13 mouse cellular contexts compared by ENCODE assay signal in the genomic region with DNA sequence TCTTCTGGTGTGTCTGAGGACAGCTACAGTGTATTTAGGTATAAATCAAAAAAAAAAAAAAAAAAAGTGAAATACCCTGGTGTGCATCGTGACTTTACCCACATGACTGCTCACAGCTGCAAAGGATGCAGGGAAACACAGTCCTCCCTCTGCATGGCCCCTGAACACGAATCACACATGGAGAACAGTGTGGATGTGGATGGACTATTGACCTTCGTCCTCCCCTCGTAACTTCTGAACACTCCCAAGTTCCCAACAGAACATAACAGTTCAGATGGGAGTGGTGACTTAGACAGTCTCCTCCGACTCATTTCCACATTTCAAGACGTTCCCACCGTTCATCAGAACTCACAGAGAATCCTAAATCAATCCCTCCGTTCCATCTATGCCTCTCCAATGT. TPM values are rescaled to one million over a fixed set of nuclear protein-coding genes. Genes with fewer than 3 reads are reported as not detected.
DNase-seq lines count a peak whose midpoint lies in the region; ATAC-seq and TF ChIP-seq lines count a peak whose summit lies in the region.
"Had no signal": no experiment of that assay in that cellular context is flagged by ENCODE, and none has a peak within 500 bp of the region (broad histone marks: within the 10 kb centered on the region; RNA-seq: fewer than 3 reads in every experiment).

No protein-coding gene starts in this region.

- no peaks in the 10 kb centered on the region for H3K9me3 ChIP-seq in heart, embryonic 12.5 days (replicated peaks)
- no peaks in the 10 kb centered on the region for H3K9me3 ChIP-seq in lung, embryonic 15.5 days
- H3K9me3 ChIP-seq in intestine, postnatal 0 days (ENCODE audit: control insufficient read depth), result no peaks in the 10 kb centered on the region
- H3K9me3 ChIP-seq in stomach, embryonic 15.5 days, result no peaks in the 10 kb centered on the region
- H3K9me3 ChIP-seq: limb, embryonic 12.5 days had no signal

- TF ChIP-seq CTCF in intestine, postnatal 0 days (IDR thresholded peaks at IDR 0.05; ENCODE audit: low read depth), result no peak

- no peak overlapping the region for H3K4me3 ChIP-seq in heart, embryonic 12.5 days
- peak overlapping the region; percentile 25; the same call in 1 of the 2 replicates for H3K4me3 ChIP-seq in lung, embryonic 15.5 days
- no peak overlapping the region for H3K4me3 ChIP-seq in intestine, postnatal 0 days (ENCODE audit: low read depth, low read length)
- H3K4me3 ChIP-seq in stomach, embryonic 15.5 days (replicated peaks), result no peak overlapping the region
- H3K4me3 ChIP-seq: limb, embryonic 12.5 days had no signal

- H3K9ac ChIP-seq in heart, embryonic 12.5 days, result no peak overlapping the region
- no peak overlapping the region for H3K9ac ChIP-seq in lung, embryonic 15.5 days
- no peak overlapping the region for H3K9ac ChIP-seq in intestine, postnatal 0 days (ENCODE audit: low read depth, low read length)
- no peak overlapping the region for H3K9ac ChIP-seq in stomach, embryonic 15.5 days
- H3K9ac ChIP-seq: limb, embryonic 12.5 days had no signal

- DNase-seq in heart, postnatal 36 days, result no peak
- no peak for DNase-seq in lung, adult 18-20 months
- no peak for DNase-seq in right cerebral cortex, postnatal 25 days
- DNase-seq: kidney, postnatal 25 days had no signal

- no peaks in the 10 kb centered on the region for H3K27me3 ChIP-seq in heart, embryonic 12.5 days (replicated peaks)
- no peaks in the 10 kb centered on the region for H3K27me3 ChIP-seq in lung, embryonic 15.5 days
- no peaks in the 10 kb centered on the region for H3K27me3 ChIP-seq in intestine, postnatal 0 days (replicated peaks; ENCODE audit: control insufficient read depth, insufficient read depth, low read length)
- no peaks in the 10 kb centered on the region for H3K27me3 ChIP-seq in stomach, embryonic 15.5 days (replicated peaks)
- H3K27me3 ChIP-seq: limb, embryonic 12.5 days had no signal

- no peak for ATAC-seq in heart, embryonic 12.5 days (ENCODE audit: insufficient number of reproducible peaks, low FRiP score)
- ATAC-seq in lung, embryonic 15.5 days (ENCODE audit: borderline replicate concordance, extremely low read depth, low FRiP score, low TSS enrichment), result no peak
- ATAC-seq in intestine, postnatal 0 days, result peak; percentile 95
- ATAC-seq in stomach, embryonic 15.5 days (ENCODE audit: insufficient read depth, low FRiP score, low read depth), result no peak
- ATAC-seq in monocyte, adult 5-6 weeks (replicated peaks; ENCODE audit: insufficient number of reproducible peaks, low FRiP score, low TSS enrichment, poor library complexity, severe bottlenecking), result no peak
- ATAC-seq: Patski had no signal

- H3K27ac ChIP-seq in heart, embryonic 12.5 days (ENCODE audit: poor library complexity, severe bottlenecking), result no peak overlapping the region
- no peak overlapping the region for H3K27ac ChIP-seq in lung, embryonic 15.5 days
- no peak overlapping the region for H3K27ac ChIP-seq in intestine, postnatal 0 days (ENCODE audit: low read depth, low read length)
- H3K27ac ChIP-seq in stomach, embryonic 15.5 days, result no peak overlapping the region
- H3K27ac ChIP-seq: limb, embryonic 12.5 days had no signal

- H3K4me2 ChIP-seq in heart, embryonic 12.5 days, result peak overlapping the region; percentile 55; the same call in 1 of the 2 replicates
- H3K4me2 ChIP-seq in lung, embryonic 15.5 days, result peak overlapping the region; percentile 45
- H3K4me2 ChIP-seq in intestine, postnatal 0 days (replicated peaks; ENCODE audit: low read depth), result peak overlapping the region; percentile 54
- peak overlapping the region; percentile 51; the same call in 1 of the 2 replicates for H3K4me2 ChIP-seq in stomach, embryonic 15.5 days

- H3K4me1 ChIP-seq in heart, embryonic 12.5 days (replicated peaks), result peaks cover 10% of the 10 kb centered on the region; the same call in 1 of the 2 replicates
- H3K4me1 ChIP-seq in lung, embryonic 15.5 days, result peaks cover 4% of the 10 kb centered on the region
- peaks cover 4% of the 10 kb centered on the region; the same call in 1 of the 2 replicates for H3K4me1 ChIP-seq in intestine, postnatal 0 days (replicated peaks; ENCODE audit: control insufficient read depth, insufficient read depth, low read length)
- peaks cover 4% of the 10 kb centered on the region; the same call in 1 of the 2 replicates for H3K4me1 ChIP-seq in stomach, embryonic 15.5 days

- no peaks in the 10 kb centered on the region for H3K36me3 ChIP-seq in heart, embryonic 12.5 days
- H3K36me3 ChIP-seq in lung, embryonic 15.5 days, result no peaks in the 10 kb centered on the region
- no peaks in the 10 kb centered on the region for H3K36me3 ChIP-seq in intestine, postnatal 0 days (ENCODE audit: control insufficient read depth, insufficient read depth)
- H3K36me3 ChIP-seq in stomach, embryonic 15.5 days, result no peaks in the 10 kb centered on the region
- H3K36me3 ChIP-seq: limb, embryonic 12.5 days had no signal

- 75% methylated on average over 8 of the region's 8 CpGs for WGBS in heart, embryonic 12.5 days
- 47% methylated on average over 8 of the region's 8 CpGs for WGBS in lung, embryonic 15.5 days
- 38% methylated on average over 8 of the region's 8 CpGs for WGBS in intestine, postnatal 0 days
- 49% methylated on average over 8 of the region's 8 CpGs for whole genome bisulfite sequencing in stomach, embryonic 15.5 days

- intact Hi-C loops in heart, postnatal 36 days (cut with DNase I), result no loop called here

RNA-seq across cellular contexts. Expression of gene Shc3, which starts 33.5 kb away (rescaled TPM):
- 0.26 and 0.32 TPM in 2 replicates for polyA plus RNA-seq in heart, embryonic 12.5 days (2016; fragmentation: Nextera tagmentation; extraction: Ambion mirVana)
- total RNA-seq in heart, postnatal 36 days (2021), result 1 to 10 TPM; 1.4 to 2.2 TPM
- 0.16 and 0.25 TPM in 2 replicates for polyA plus RNA-seq in lung, embryonic 15.5 days (2015; fragmentation: Nextera tagmentation; extraction: Ambion mirVana)
- polyA plus RNA-seq in intestine, postnatal 0 days (2015; fragmentation: Nextera tagmentation; extraction: Ambion mirVana), result 0.17 TPM in 2 replicates
- 0.35 and 0.41 TPM in 2 replicates for polyA plus RNA-seq in stomach, embryonic 15.5 days (2015; fragmentation: Nextera tagmentation; extraction: Ambion mirVana)
- not detected in 3 replicates for total RNA-seq in monocyte, adult 5-6 weeks (2017)
- total RNA-seq: common myeloid progenitor, adult 5-6 weeks; megakaryocyte progenitor cell, adult 5-6 weeks had no signal

RNA-seq across cellular contexts. Expression of gene Cks2, which starts 42.3 kb away (rescaled TPM):
- 247 and 252 TPM in 2 replicates for polyA plus RNA-seq in heart, embryonic 12.5 days (2016; fragmentation: Nextera tagmentation; extraction: Ambion mirVana)
- total RNA-seq in heart, postnatal 36 days (2021), result 1 to 10 TPM; 1.6 to 1.8 TPM
- 341 and 380 TPM in 2 replicates for polyA plus RNA-seq in lung, embryonic 15.5 days (2015; fragmentation: Nextera tagmentation; extraction: Ambion mirVana)
- 109 and 119 TPM in 2 replicates for polyA plus RNA-seq in intestine, postnatal 0 days (2015; fragmentation: Nextera tagmentation; extraction: Ambion mirVana)
- polyA plus RNA-seq in stomach, embryonic 15.5 days (2015; fragmentation: Nextera tagmentation; extraction: Ambion mirVana), result 304 and 342 TPM in 2 replicates
- 55.0 to 244 TPM (median 181 TPM) in 3 replicates for total RNA-seq in monocyte, adult 5-6 weeks (2017)

RNA-seq across cellular contexts. Expression of gene Secisbp2, which starts 48.7 kb away (rescaled TPM):
- polyA plus RNA-seq in heart, embryonic 12.5 days (2016; fragmentation: Nextera tagmentation; extraction: Ambion mirVana), result 20.3 and 27.9 TPM in 2 replicates
- 10 to 100 TPM; 12.6 to 14.2 TPM for total RNA-seq in heart, postnatal 36 days (2021)
- polyA plus RNA-seq in lung, embryonic 15.5 days (2015; fragmentation: Nextera tagmentation; extraction: Ambion mirVana), result 23.9 and 31.1 TPM in 2 replicates
- 20.2 and 26.1 TPM in 2 replicates for polyA plus RNA-seq in intestine, postnatal 0 days (2015; fragmentation: Nextera tagmentation; extraction: Ambion mirVana)
- polyA plus RNA-seq in stomach, embryonic 15.5 days (2015; fragmentation: Nextera tagmentation; extraction: Ambion mirVana), result 27.1 and 27.3 TPM in 2 replicates
- 44.5 to 74.8 TPM (median 45.5 TPM) in 3 replicates for total RNA-seq in monocyte, adult 5-6 weeks (2017)
